Mouse (Mus musculus) ES-Bruce4 (cell line): ENCODE data around the gene Synj1. TPM values are rescaled to one million over a fixed set of nuclear protein-coding genes. Genes with fewer than 3 reads are reported as not detected.
A peak's percentile ranks its signal among the peaks of the same experiment; 100 is the strongest.

Experiments
- H3K27ac ChIP-seq: 2 replicates; pipeline ENCODE4 v1.5.1; 2012; ENCODE audit warnings: low read length, inconsistent platforms; ENCODE audit not compliant: insufficient read depth
- H3K27me3 ChIP-seq: 2 replicates; pipeline ENCODE4 v1.6.1; 2012; ENCODE audit warnings: mild to moderate bottlenecking, low read length, inconsistent platforms; ENCODE audit not compliant: control insufficient read depth, poor library complexity, insufficient read depth, severe bottlenecking
- H3K36me3 ChIP-seq: 2 replicates; pipeline ENCODE4 v1.6.1; 2012; ENCODE audit warnings: inconsistent platforms, mild to moderate bottlenecking, low read length, moderate library complexity; ENCODE audit not compliant: control insufficient read depth, poor library complexity, insufficient read depth, severe bottlenecking
- H3K4me1 ChIP-seq: one replicate; pipeline ENCODE4 v1.8.1; 2011; ENCODE audit warnings: low read length; ENCODE audit not compliant: control insufficient read depth, insufficient read depth
- H3K4me3 ChIP-seq: 2 replicates; pipeline ENCODE4 v1.5.1; 2011; ENCODE audit warnings: low read depth, mild to moderate bottlenecking, low read length
- H3K9ac ChIP-seq: 2 replicates; pipeline ENCODE4 v1.6.1; 2012; ENCODE audit warnings: low read depth, mild to moderate bottlenecking, inconsistent platforms; ENCODE audit not compliant: poor library complexity, severe bottlenecking
- H3K9me3 ChIP-seq: replicated peaks from 2 replicates; pipeline ENCODE4 v1.6.1; 2012; ENCODE audit warnings: mild to moderate bottlenecking, low read length, inconsistent platforms; ENCODE audit not compliant: control insufficient read depth, poor library complexity, insufficient read depth, severe bottlenecking
- CTCF ChIP-seq: IDR thresholded peaks from one replicate; pipeline ENCODE4 v1.8.1; 2011; ENCODE audit warnings: low read depth, low read length
- EP300 ChIP-seq: IDR thresholded peaks from 2 replicates; pipeline ENCODE4 v1.6.1; 2011; ENCODE audit warnings: low read depth, low read length; ENCODE audit not compliant: insufficient read depth
- POLR2A ChIP-seq: IDR thresholded peaks from one replicate; pipeline ENCODE4 v1.8.1; 2011; ENCODE audit warnings: low read length; ENCODE audit not compliant: insufficient read depth
- polyA plus RNA-seq: library from polyadenylated mRNA; stranded (reverse); fragments of >200 nt; gene quantifications from 2 replicates; pipeline ENCODE4 v1.2.4, GENCODE M21; 2011; ENCODE audit warnings: low read depth; ENCODE audit not compliant: missing spikeins, insufficient read depth, insufficient read length

Gene Synj1
- polyA plus RNA-seq, 1 experiment: 27.5 TPM

DNA sequence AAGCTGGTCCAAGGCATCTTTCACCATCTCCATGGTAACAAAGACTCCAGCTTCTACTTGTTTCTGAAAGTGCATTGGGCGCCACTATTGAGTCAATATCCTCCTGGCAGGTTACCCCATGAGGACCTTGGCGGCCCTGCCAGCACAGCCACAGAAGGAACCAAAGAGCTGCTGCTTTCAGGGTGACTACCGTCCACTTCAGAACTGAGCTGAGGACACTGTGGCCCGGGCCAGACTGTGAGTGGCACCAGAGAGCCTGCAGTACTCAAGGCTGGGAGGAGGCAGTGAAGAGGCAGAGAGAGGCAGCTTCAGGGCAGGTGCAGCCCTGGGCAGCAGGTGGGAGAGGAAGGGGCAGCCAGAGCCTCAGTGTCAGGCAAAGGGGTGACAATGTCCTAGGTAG is 83.7 kb downstream of the Synj1 start:
- no peak for TF ChIP-seq EP300
- TF ChIP-seq POLR2A: no peak
- no peak for TF ChIP-seq CTCF
- H3K27me3 ChIP-seq: no peaks in the 10 kb centered on the region
- H3K9me3 ChIP-seq: no peaks in the 10 kb centered on the region
- no peak overlapping the region for H3K27ac ChIP-seq
- H3K36me3 ChIP-seq: no peaks in the 10 kb centered on the region; the same call in 1 of the 2 replicates
- no peaks in the 10 kb centered on the region for H3K4me1 ChIP-seq
- no peak overlapping the region for H3K9ac ChIP-seq
- H3K4me3 ChIP-seq: no peak overlapping the region

DNA sequence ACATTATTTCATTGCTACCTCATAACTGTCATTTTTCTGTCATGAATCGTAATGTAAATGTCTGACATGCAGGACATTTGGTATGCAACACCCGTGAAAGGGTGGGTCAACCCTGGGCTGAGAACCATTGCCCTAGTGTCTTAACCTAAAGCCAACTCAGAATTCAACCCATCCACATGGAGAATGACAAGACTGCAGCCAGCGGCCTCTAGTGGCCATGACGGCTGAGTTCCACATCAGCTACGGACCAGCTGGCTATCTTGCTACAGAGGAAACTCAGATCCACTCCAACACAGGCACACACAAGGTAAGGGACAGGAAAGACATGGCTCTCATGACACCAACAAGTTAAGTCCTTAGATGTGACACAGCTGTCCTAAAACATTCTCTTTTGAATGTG is 85.6 kb downstream of the Synj1 start:
- Histone ChIP-seq H3K4me1 (no peaks in the 10 kb centered on the region), H3K36me3 (no peaks in the 10 kb centered on the region; the same call in 1 of the 2 replicates), H3K27ac (no peak overlapping the region), H3K27me3 (no peaks in the 10 kb centered on the region), H3K9me3 (no peaks in the 10 kb centered on the region), H3K9ac (no peak overlapping the region), H3K4me3 (no peak overlapping the region)
- TF ChIP-seq CTCF (peak; percentile 97), POLR2A (no peak)

DNA sequence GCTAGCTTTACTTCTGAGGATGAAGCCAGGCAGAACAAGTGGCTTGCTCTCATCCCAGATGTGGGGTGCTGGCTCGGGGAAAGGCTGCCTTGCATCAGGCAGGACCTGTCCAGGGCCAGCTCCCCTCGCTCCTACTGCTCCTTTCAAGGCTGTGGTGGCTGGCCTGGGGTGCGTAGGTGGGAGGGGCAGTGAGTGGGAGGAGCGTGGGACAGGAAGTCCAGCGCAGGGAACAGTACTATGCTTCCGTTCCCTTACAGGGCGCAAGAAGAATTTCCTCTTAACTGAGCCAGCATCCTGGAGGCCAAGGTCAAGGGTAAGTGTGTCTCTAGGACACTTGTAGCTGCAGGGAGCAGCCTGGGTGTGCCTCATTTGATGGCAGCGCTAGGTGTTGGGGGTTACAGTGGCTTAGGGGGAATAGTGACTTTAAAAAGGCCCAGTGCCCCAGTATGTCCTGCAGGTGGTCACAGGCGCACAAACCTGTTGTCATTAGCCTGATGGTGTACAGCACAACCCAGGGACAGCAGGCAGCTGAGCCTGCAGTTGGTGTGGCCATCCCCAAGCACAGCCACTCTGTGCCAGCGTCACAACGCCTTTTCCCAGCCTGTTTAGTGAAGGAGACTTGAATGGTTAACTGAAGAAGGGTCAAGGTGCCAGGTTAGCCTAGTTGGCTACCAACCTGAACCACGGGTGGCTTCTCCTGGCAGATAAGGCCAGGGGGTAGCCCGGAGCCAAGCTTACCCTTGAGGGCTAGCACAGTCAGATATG is 86.3 kb downstream of the Synj1 start:
- Histone ChIP-seq H3K4me3 (peak overlapping the region; percentile 36; the same call in 1 of the 2 replicates), H3K27me3 (no peaks in the 10 kb centered on the region), H3K4me1 (no peaks in the 10 kb centered on the region), H3K27ac (no peak overlapping the region), H3K36me3 (no peaks in the 10 kb centered on the region; the same call in 1 of the 2 replicates), H3K9me3 (no peaks in the 10 kb centered on the region), H3K9ac (no peak overlapping the region)
- TF ChIP-seq CTCF (no peak), EP300 (no peak), POLR2A (no peak)

- no peak overlapping the region for H3K4me3 ChIP-seq
- no peak overlapping the region for H3K9ac ChIP-seq
- H3K36me3 ChIP-seq: no peaks in the 10 kb centered on the region; the same call in 1 of the 2 replicates
- no peaks in the 10 kb centered on the region; the same call in 1 of the 2 replicates for H3K9me3 ChIP-seq
- no peak for TF ChIP-seq EP300
- no peaks in the 10 kb centered on the region for H3K27me3 ChIP-seq
- H3K27ac ChIP-seq: no peak overlapping the region
- no peaks in the 10 kb centered on the region for H3K4me1 ChIP-seq
Observed at GRCm38 (mm10) chr16:90921471-90922159, 89.5 kb downstream of the Synj1 start.

- no peaks in the 10 kb centered on the region for H3K36me3 ChIP-seq
- H3K4me1 ChIP-seq: no peaks in the 10 kb centered on the region
- TF ChIP-seq POLR2A (no peak), CTCF (no peak), EP300 (no peak)
- no peaks in the 10 kb centered on the region for H3K27me3 ChIP-seq
- no peak overlapping the region for H3K4me3 ChIP-seq
- H3K27ac ChIP-seq: no peak overlapping the region
- no peak overlapping the region for H3K9ac ChIP-seq
- H3K9me3 ChIP-seq: no peaks in the 10 kb centered on the region; the same call in 1 of the 2 replicates
Observed at GRCm38 (mm10) chr16:90917156-90917555, 94.0 kb downstream of the Synj1 start.

DNA sequence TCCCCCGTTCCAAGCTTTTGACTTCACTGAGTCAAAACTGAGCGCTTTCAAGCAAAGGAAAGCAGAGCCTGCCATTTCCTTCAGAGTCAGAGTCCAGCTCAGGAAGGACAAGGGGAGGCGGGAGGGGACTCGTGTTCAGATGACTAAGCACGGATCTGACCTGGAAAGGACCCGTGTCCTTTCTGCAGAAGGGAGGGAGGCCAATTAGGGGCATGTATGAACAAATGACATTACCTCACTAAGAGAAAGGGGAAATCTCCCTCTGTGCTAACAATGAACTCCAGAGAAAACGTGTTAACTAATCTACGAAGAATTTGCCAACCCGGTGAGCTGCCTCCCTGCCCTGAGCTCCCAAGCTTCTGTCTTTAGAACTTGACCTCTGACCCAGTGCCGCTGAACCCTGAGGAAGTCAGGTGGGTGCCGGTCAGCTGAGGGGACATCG is 95.0 kb downstream of the Synj1 start:
- H3K9ac ChIP-seq: no peak overlapping the region
- no peaks in the 10 kb centered on the region; the same call in 1 of the 2 replicates for H3K9me3 ChIP-seq
- no peaks in the 10 kb centered on the region for H3K4me1 ChIP-seq
- no peaks in the 10 kb centered on the region for H3K36me3 ChIP-seq
- no peaks in the 10 kb centered on the region for H3K27me3 ChIP-seq
- no peak for TF ChIP-seq POLR2A
- no peak for TF ChIP-seq EP300
- no peak for TF ChIP-seq CTCF
- H3K4me3 ChIP-seq: no peak overlapping the region
- no peak overlapping the region for H3K27ac ChIP-seq
